Mouse (Mus musculus) liver (tissue): ENCODE measurements around the gene Sprr2k.
"Not testable (repeated sequence)": the region's sequence is repeated elsewhere in the genome, so short reads cannot be mapped to it uniquely, and the experiment has no call there.

ENCODE experiments used
- DNase-seq: peaks from one replicate; pipeline ENCODE4 v3.0.0-alpha.2; 2020; ENCODE audit warnings: mixed read lengths

Sprr2k gene

DNA sequence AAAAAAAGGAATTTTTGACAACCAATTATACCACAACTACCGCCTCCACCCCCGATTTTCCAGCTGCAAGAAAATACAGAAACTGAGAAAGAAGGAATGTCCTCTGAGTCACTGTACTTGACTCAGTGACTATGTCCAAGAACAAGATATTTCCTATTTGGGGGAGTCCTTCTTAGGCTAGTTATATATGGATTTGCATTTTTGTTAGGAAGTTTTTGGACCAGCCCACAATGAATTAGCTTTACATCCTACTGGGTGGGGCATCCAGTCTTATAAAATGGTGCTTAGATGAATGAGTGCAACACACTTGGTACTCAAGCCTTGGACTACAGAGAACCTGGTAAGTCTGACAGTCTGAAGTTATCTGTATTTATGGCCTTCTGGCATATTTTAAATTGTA is at the start of gene Sprr2k:
TSS of gene Sprr2k (plus strand) at position 301 of the 400 bp plus-strand sequence.
- DNase-seq: no peak

- no peak for DNase-seq
Measured at GRCm38 (mm10) chr3:92385385-92385784, 47.0 kb upstream of the Sprr2k start, which contains the start of gene Sprr2h. Sprr2h (plus strand) TSS chr3:92385685.

DNA sequence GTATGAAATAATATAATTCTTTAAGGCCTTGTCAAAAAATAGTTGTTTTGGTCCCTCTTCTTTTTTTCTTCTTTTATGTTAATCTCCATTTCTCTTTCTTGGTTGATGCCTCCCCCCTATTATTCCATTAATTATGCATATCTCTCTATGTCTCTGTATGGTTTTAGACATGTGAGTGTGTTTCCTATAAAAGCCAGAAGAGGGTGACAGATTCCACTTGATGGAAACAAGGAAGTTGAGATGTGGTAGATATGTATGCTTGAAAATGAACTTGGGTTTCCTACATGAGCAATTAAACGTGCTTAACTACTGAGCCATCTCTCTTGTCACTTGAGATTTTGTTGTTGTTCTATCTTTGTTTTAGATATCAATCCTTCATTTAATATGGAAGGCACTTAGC is 38.1 kb upstream of the Sprr2k start:
- no peak for DNase-seq

DNA sequence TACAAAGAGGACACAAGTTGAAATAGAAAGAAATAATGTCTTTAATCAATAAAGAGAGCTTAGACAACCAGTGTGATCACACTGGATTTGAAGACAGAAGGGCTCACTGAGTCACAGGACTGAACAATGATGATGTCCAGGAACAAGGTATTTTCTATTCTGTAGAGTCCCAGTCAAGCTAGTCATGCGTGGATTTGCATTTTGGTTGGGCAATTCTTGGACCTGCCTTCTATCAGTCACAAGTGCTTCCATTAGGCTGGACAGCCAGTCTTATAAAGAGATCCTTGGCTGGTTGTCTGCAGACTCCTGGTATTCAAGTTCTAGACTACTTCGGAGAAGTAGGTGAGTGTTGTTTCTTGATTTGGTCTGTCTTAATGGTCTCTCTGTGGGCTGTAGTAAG is 24.7 kb upstream of the Sprr2k start, which contains the start of gene Sprr2i:
TSS of gene Sprr2i (plus strand) at position 301 of the 400 bp plus-strand sequence.
- DNase-seq: no peak

GRCm38 (mm10) chr3:92417782-92418181 is 14.6 kb upstream of the Sprr2k start, which contains the start of gene Sprr2j-ps:
Sprr2j-ps (plus strand) TSS chr3:92418082.
- no peak for DNase-seq

GRCm38 (mm10) chr3:92429323-92429722 is 3.1 kb upstream of the Sprr2k start, which contains the start of gene Gm9774:
Gm9774 (minus strand) TSS chr3:92429423.
- DNase-seq: no peak

- no peak for DNase-seq
Measured at GRCm38 (mm10) chr3:92438689-92439088, 6.3 kb downstream of the Sprr2k start, which contains the start of gene Sprr1b. Sprr1b (minus strand) TSS chr3:92438789.

GRCm38 (mm10) chr3:92440177-92440576 is 7.8 kb downstream of the Sprr2k start:
- DNase-seq: no peak

GRCm38 (mm10) chr3:92455151-92455550 is 22.8 kb downstream of the Sprr2k start:
- no peak for DNase-seq

DNA sequence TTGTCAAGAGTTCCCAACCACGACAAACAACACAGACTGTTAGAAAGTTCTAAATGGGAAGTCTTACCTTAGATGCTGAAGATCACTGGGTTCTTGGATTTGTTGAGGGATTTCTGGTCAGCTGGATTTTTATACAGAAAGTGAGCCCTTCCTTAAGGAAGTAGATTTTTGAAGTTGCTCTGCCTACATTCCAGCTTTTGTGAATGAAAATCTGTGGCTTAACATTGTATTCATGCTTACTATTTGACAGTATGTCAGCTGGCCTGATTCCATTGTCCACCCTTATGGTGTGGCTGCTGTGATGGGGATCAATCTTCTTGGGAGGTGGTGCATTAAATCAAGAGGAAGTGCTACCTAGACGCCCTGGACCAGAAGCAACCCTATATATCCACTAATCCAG is 26.2 kb downstream of the Sprr2k start, which contains the start of gene Sprr3:
TSS of gene Sprr3 (minus strand) at position 101 of the 400 bp plus-strand sequence.
- no peak for DNase-seq

DNA sequence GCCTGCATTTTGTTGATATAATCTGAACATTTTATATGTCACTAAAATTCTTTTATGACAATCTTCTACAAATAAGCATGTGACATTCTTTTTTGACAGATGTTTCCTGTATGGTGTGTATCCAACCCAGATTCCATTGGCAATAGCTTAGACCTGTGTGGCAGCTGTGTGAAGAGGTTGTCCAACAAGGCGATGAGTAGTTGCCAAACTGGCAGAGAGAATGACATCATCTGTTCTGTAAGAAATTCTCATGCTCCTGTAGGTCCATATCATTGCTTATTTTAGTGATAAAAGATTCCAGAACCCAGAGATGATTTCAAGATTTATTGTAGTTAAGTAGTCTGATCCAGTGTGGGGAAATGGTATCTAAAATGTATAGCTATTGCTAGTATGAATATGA is 34.2 kb downstream of the Sprr2k start:
- no peak for DNase-seq

GRCm38 (mm10) chr3:92467424-92467823 is 35.0 kb downstream of the Sprr2k start:
- DNase-seq: no peak

DNA sequence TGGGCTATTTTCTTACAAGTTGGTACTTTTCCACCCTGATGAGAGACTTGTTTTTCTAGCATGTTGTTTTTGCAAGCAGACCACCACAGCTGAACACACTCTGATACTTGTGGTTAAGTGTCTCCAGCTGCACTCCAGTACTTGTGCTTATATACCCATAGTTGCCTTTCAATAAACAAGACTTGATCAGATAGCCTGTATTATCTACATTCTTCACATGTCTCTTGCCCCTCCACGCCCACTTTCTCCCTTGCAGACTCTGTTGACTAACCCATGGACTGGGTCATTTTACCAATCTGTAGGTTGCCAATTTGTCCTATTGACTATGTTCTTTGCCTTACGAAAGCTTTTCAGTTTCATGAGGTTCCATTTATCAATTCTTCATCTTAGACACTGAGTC is 37.7 kb downstream of the Sprr2k start:
- no peak for DNase-seq

DNA sequence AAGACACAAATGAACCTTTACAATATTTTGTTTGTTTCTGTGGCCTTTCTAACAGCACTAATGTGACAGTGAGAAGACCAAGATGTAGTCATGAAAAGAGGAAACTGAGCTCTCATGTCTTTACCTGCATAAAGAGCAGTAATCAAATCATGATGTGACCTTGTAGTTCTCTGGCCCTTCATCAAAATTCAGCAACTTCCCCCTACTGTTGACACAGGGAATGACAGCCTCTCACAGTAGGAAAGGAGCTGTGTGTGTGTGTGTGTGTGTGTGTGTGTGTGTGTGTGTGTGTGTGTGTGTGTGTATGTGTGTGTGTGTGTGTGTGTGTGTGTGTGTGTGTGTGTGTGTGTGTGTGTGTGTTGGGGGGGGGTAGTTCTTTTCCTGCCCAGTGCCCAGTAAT is 48.9 kb downstream of the Sprr2k start:
- DNase-seq: not testable (repeated sequence)
